Mouse (Mus musculus): ENCODE data around the gene Pdk1.

GRCm38 (mm10) chr2:71898335-71898856 is 25.4 kb downstream of the Pdk1 start:
- peak; percentile 73 for TF ChIP-seq CTCF (IDR thresholded peaks at IDR 0.05; ENCODE audit: low read depth)
- TF ChIP-seq EP300 (IDR thresholded peaks at IDR 0.05; ENCODE audit: low read depth) = no peak

Measured in liver, embryonic 14.5 days (tissue).